Mouse (Mus musculus): ENCODE results near the gene Mia2.

DNA sequence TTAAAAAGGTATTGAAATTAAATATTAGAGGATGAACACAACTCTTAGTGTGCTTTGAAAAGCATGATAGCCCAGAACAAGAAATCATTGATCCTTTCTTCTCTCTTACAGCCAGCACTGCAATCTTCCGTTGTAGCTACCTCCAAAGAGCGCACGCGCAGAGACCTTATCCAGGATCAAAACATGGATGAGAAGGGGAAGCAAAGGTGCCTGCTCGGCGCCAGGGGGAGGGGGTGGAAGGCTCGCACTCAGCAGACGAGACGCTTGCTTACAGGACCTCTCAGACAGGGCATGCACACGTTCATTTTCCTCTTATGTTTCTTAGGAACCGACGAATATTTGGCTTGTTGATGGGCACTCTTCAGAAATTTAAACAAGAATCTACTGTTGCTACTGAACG is 26.8 kb upstream of the Mia2 start:
- TF ChIP-seq POLR2A (IDR thresholded peaks at IDR 0.05; ENCODE audit: extremely low read depth, insufficient read depth, low read length) (no peak), CTCF (IDR thresholded peaks at IDR 0.05; ENCODE audit: low read depth, low read length) (no peak)
